Mouse (Mus musculus) left cerebral cortex, adult 18-20 months (tissue): ENCODE measurements at regions not wholly inside any gene's neighbourhood (a gene's known extent, or its start where the extent isn't known, plus 50 kb on each side); places are given as distances from the start of the nearest gene placed in this dataset.
A peak's percentile ranks its signal among the peaks of the same experiment; 100 is the strongest.
"Not testable (repeated sequence)": the region's sequence is repeated elsewhere in the genome, so short reads cannot be mapped to it uniquely, and the experiment has no call there.

Experiments used
- DNase-seq, 2 experiments: peaks; one replicate each; pipeline ENCODE4 v3.0.0; 2021 to 2022; ENCODE audit warnings: low spot score in 2 of 2, mixed read lengths in 1 of 2

DNA sequence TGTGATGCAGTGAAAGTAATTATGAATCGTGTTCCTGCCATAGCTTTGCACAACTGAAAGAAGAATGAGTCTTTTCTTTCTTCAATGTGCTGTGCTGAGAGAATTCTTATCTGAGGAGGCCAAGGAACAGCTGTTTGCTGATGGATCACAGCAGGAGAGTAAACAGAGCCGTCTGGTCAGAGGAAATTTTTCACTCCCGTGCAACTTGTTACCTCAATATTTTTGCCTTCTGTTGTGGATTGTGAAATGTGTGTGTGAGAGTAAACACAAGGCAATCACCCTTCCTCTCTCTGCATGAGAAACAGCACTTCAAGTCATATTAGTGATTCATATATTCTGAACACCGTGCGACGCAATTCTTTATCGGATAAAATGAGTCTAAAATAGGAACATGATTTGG is 171.9 kb downstream of the Epm2a start:
- DNase-seq: no peak

DNA sequence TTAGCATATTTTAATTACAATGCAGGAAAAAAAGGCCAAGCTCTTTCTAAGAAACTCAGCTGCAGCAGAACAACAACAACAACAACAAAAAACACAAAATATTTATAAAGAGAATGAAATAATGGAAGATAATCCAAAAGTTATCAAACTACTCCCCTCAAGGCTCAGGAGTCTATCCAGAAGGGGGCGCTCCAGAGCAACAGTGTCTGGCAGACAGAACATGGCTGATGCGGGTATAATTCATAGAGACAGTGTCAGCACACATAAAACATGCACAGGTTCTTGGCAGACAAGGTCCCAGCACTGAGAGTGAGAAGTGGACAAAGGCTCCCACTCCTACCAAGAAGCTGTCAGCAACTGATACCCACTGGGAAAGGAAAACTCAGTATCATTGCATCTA is 173.9 kb downstream of the Epm2a start:
- peak in 1 of 2 experiments; percentile 27 for DNase-seq

DNA sequence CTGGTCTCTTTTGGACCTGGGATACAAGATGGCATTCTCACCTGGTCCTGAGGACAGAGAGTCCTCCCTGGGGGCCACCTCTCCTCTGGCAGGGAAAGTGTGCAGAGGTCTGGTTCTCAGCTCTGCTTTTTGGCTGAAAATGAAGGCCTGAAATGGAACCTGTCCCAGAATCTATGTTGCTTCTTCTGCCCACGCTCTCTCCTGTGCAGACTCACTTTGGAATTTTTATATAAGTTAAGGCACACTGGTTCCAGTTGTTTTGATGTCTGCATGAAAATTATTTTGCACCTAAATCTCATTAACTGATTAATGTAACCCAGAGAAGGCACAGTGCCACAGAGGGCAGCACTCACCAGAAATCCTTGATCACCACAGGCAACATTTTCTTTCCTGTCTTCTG is 188.1 kb downstream of the Epm2a start:
- peak; percentile 2 to 7 for DNase-seq

DNA sequence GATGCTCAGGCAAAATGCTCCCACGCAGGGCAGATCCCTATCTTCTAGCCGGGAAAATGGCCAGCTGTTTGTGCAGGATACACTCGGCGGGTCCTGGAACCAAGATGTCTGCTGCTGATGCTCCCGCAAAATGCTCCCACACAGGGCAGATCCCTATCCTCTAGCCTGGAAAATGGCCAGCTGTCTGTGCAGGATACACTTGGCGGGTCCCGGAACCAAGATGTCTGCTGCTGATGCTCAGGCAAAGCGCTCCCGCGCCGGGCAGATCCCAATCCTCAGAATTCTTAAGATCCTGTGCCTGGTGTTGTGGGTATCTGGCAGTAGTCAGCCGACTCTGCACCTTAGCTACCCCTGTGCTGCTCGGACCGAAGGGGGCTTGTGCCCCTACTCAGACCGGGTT is 212.2 kb downstream of the Epm2a start:
- not testable (repeated sequence) for DNase-seq

GRCm38 (mm10) chr10:11570523-11571055 is 227.4 kb downstream of the Epm2a start:
- DNase-seq: no peak

- no peak for DNase-seq
These were observed 265.2 kb downstream of the Epm2a start for GRCm38 (mm10) chr10:11608451-11608850.

- DNase-seq: not testable (repeated sequence)
These were observed 265.9 kb downstream of the Epm2a start for GRCm38 (mm10) chr10:11609092-11609491.

- DNase-seq: no peak
These were observed 304.9 kb downstream of the Epm2a start for GRCm38 (mm10) chr10:11648151-11648550.

- peak; percentile 30 to 60 for DNase-seq
These were observed 317.0 kb downstream of the Epm2a start for GRCm38 (mm10) chr10:11660056-11660770.

DNA sequence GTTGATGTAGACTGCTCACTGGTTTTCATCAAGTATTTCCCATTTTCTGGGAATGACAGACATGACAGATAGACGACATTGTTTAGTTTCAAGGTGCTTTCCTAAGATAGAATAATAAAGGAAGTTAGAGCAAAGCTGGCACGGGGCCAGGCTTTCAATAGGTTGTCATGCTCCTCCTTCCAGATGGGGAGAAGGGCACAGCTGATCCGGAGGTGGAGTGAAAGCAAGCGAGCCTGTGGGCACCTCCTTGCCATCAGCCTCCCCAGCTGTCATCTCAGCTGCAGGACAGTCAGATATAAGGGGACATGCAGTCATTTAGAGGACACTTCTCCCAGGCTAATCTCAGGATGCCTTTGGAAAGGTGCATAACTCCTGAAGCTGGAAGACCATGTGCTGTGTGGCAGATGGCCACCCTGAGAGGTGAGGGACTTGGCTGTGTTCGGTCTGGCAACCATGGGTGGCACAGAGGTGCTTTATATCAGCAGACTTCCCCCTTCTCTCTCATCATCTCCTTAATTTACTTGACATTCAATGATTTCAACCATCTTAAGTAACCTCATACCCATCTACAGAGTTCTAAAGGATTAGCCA is 318.6 kb downstream of the Epm2a start:
- peak; percentile 46 to 49 for DNase-seq

DNA sequence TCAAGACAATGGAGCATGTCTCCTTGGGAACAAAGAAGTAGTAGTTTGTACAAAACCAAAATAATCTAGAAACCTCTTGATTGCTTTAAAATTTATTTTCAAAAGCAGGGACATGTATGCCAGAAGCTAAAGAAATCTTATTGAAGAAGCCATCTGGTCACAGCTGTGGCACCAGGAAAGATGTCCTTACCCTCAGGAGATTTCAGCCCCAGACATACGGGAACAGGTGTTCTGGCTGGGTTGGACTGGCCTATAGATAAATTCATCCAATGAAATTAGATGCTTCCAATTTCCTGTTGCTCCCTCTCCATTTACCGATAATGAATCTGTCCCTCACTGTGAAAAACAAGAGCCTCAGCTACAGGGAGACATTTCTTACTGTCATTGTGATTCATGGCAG is 366.5 kb downstream of the Epm2a start:
- no peak for DNase-seq

DNA sequence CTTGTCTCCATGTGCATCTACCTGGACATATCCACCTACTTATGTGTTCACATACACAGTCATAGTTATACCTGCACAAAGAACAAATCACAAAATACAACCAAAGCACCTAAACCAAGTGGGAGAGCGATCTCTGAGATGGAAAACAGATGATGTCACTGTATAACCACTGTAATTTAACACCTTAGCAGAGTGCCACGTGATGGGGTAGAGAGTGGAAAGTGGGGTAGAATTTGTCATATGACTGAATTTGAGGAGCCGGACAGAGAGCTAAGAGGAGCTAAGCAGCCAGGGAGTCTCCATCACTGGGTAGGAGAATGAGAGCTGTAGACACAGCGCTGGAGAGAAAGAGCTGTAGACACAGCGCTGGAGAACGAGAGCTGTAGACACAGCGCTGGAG is 381.6 kb downstream of the Epm2a start:
- DNase-seq: no peak

DNA sequence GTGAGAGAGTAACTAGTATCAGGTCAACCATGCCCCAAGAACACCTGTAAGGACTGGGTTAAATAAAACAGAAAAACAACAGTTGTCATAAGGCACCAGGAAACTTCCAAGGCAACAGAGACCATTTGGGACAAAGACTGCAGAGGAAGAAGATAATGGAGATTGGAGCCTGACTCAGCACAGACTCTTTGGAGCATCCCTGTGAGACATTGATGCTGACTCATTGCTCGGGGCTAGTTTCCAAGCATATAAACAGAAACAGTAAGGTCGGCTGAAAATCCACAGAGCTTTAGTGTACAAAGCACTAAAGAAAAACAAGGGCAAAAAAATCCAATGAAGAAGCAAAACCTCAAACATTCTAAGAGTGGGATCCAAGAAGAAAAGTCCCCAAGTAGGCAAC is 386.3 kb downstream of the Epm2a start:
- DNase-seq: peak in 1 of 2 experiments; percentile 10

- DNase-seq: no peak
These were observed 396.6 kb downstream of the Epm2a start for GRCm38 (mm10) chr10:11739574-11740368.

GRCm38 (mm10) chr10:11745587-11745986 is 402.4 kb downstream of the Epm2a start:
- no peak for DNase-seq

- no peak for DNase-seq
These were observed 403.8 kb downstream of the Epm2a start for GRCm38 (mm10) chr10:11746959-11747358.

DNA sequence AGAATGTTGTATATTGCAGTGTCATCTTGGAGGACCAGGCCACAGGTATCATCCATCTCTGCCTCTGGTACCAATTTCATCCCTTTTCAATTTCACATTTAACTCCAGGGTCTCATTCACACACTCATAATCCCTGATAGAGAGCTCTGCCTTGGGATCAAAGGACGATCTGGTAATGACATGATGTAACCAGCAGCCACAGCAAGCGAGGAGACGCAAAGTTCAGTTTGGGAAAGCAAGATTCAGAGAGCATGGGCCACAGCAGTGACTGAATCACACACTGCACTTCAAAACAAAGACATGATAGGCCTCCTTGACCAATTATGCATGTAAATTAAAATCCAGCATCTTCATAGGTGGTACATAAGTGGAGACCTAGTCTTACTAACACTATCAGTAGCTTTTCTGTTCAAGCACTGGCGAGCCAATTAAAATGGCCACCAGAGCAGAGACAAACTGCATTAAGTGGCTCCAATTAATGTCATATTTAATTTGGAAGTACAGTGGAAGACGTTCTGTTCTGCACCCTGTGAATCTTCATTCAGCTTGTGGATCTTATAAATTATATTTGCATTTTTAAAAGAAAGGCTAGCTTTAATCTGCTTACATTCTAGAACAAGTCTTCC is 412.0 kb downstream of the Epm2a start:
- no peak for DNase-seq

GRCm38 (mm10) chr10:11777894-11778293 is 434.7 kb downstream of the Epm2a start:
- no peak for DNase-seq

GRCm38 (mm10) chr10:11780302-11780701 is 437.1 kb downstream of the Epm2a start:
- DNase-seq: no peak

GRCm38 (mm10) chr10:11787240-11787639 is 444.0 kb downstream of the Epm2a start:
- peak; percentile 21 to 50 for DNase-seq

GRCm38 (mm10) chr10:11799510-11799909 is 456.3 kb downstream of the Epm2a start:
- no peak for DNase-seq
